ENCODE assay signal across 27 mouse cellular contexts in genomic region chr12:35000323-35000722, GRCm38 (mm10). TPM values are rescaled to one million over a fixed set of nuclear protein-coding genes. Genes with fewer than 3 reads are reported as not detected.
"Had no signal": no experiment of that assay in that cellular context is flagged by ENCODE, and none has a peak within 500 bp of the region (broad histone marks: within the 10 kb centered on the region; RNA-seq: fewer than 3 reads in every experiment).

No protein-coding gene starts in this region.

- H3K4me1 ChIP-seq: kidney, embryonic 15.5 days; limb, embryonic 10.5 days; limb, embryonic 13.5 days; liver, embryonic 13.5 days; midbrain, embryonic 12.5 days; midbrain, embryonic 15.5 days; neural tube, embryonic 13.5 days had no signal

- H3K27ac ChIP-seq: kidney, embryonic 15.5 days; limb, embryonic 10.5 days; limb, embryonic 13.5 days; liver, embryonic 13.5 days; midbrain, embryonic 12.5 days; midbrain, embryonic 15.5 days; neural tube, embryonic 13.5 days had no signal

- H3K36me3 ChIP-seq: kidney, embryonic 15.5 days; limb, embryonic 10.5 days; limb, embryonic 13.5 days; liver, embryonic 13.5 days; midbrain, embryonic 12.5 days; midbrain, embryonic 15.5 days; neural tube, embryonic 13.5 days had no signal

- DNase-seq: kidney, adult 8-10 months; kidney, postnatal 10 days; kidney, postnatal 36 days; liver; liver, embryonic 13.5 days; lung, adult 2 months; lung, postnatal 14 days; lung, postnatal 4 days; retina, postnatal 1 day; thymus, adult 18-20 months; thymus, postnatal 14 days; thymus, postnatal 4 days had no signal

- H3K4me2 ChIP-seq: kidney, embryonic 15.5 days; limb, embryonic 13.5 days; liver, embryonic 13.5 days; midbrain, embryonic 12.5 days; midbrain, embryonic 15.5 days; neural tube, embryonic 13.5 days had no signal

- ATAC-seq: midbrain, embryonic 15.5 days had no signal

- H3K9ac ChIP-seq: kidney, embryonic 15.5 days; limb, embryonic 13.5 days; liver, embryonic 13.5 days; midbrain, embryonic 12.5 days; midbrain, embryonic 15.5 days; neural tube, embryonic 13.5 days had no signal

- H3K27me3 ChIP-seq: kidney, embryonic 15.5 days; limb, embryonic 13.5 days; liver, embryonic 13.5 days; midbrain, embryonic 12.5 days; midbrain, embryonic 15.5 days; neural tube, embryonic 13.5 days had no signal

- H3K4me3 ChIP-seq: kidney, embryonic 15.5 days; limb, embryonic 10.5 days; limb, embryonic 13.5 days; liver, embryonic 13.5 days; midbrain, embryonic 12.5 days; midbrain, embryonic 15.5 days; neural tube, embryonic 13.5 days had no signal

- H3K9me3 ChIP-seq: kidney, embryonic 15.5 days; limb, embryonic 10.5 days; limb, embryonic 13.5 days; liver, embryonic 13.5 days; midbrain, embryonic 12.5 days; midbrain, embryonic 15.5 days had no signal

RNA-seq across cellular contexts. Expression of gene Prps1l1, which starts 15.8 kb away (rescaled TPM):
- total RNA-seq: layer of hippocampus, adult 8-10 months; layer of hippocampus, postnatal 14 days; left cerebral cortex, adult 8-10 months; left cerebral cortex, postnatal 14 days had no signal
- polyA plus RNA-seq: kidney, embryonic 15.5 days; limb, embryonic 10.5 days; limb, embryonic 13.5 days; liver, embryonic 16.5 days; lung, adult 2 months; lung, embryonic 16.5 days; midbrain, embryonic 12.5 days; midbrain, embryonic 15.5 days; neural tube, embryonic 13.5 days; small intestine, adult 2 months; spleen, adult 2 months; stomach, embryonic 16.5 days had no signal
